Mouse (Mus musculus) fat pad, adult 2 months (tissue): ENCODE results near the gene Kmt5b.

ENCODE experiments used
- DNase-seq: peaks from one replicate; pipeline ENCODE4 v3.0.0-alpha.2; 2011; ENCODE audit warnings: low read depth, low spot score; ENCODE audit errors: extremely low read depth

Gene Kmt5b

GRCm38 (mm10) chr19:3767781-3768696, 818 bp downstream of the Kmt5b start:
- no peak for DNase-seq

- no peak for DNase-seq
Measured at GRCm38 (mm10) chr19:3768697-3769383, 1.6 kb downstream of the Kmt5b start.

- no peak for DNase-seq
Measured at GRCm38 (mm10) chr19:3769533-3769932, 2.3 kb downstream of the Kmt5b start.

GRCm38 (mm10) chr19:3774159-3774558, 6.9 kb downstream of the Kmt5b start:
- no peak for DNase-seq

GRCm38 (mm10) chr19:3778713-3779112, 11.5 kb downstream of the Kmt5b start:
- DNase-seq: no peak

- no peak for DNase-seq
Measured at GRCm38 (mm10) chr19:3790077-3790476, 22.9 kb downstream of the Kmt5b start.

GRCm38 (mm10) chr19:3805526-3805925, 38.3 kb downstream of the Kmt5b start:
- DNase-seq: no peak

GRCm38 (mm10) chr19:3810536-3811233, 43.5 kb downstream of the Kmt5b start:
- DNase-seq: no peak

GRCm38 (mm10) chr19:3814461-3814860, 47.2 kb downstream of the Kmt5b start:
- DNase-seq: no peak

- no peak for DNase-seq
Measured at GRCm38 (mm10) chr19:3815824-3816223, 48.6 kb downstream of the Kmt5b start.

- no peak for DNase-seq
Measured at GRCm38 (mm10) chr19:3819080-3819479, 51.9 kb downstream of the Kmt5b start.

- no peak for DNase-seq
Measured at GRCm38 (mm10) chr19:3819899-3820444, 52.8 kb downstream of the Kmt5b start.

GRCm38 (mm10) chr19:3825044-3825443, 57.8 kb downstream of the Kmt5b start:
- no peak for DNase-seq

GRCm38 (mm10) chr19:3829863-3830262, 62.6 kb downstream of the Kmt5b start:
- DNase-seq: no peak

- no peak for DNase-seq
Measured at GRCm38 (mm10) chr19:3831716-3832115, 64.5 kb downstream of the Kmt5b start.

GRCm38 (mm10) chr19:3832851-3833353, 65.7 kb downstream of the Kmt5b start:
- DNase-seq: no peak

- no peak for DNase-seq
Measured at GRCm38 (mm10) chr19:3834301-3834700, 67.1 kb downstream of the Kmt5b start.

- DNase-seq: no peak
Measured at GRCm38 (mm10) chr19:3836791-3837190, 69.6 kb downstream of the Kmt5b start.

GRCm38 (mm10) chr19:3838931-3839330, 71.7 kb downstream of the Kmt5b start:
- DNase-seq: no peak

- peak; percentile 55 for DNase-seq
Measured at GRCm38 (mm10) chr19:3839686-3840085, 72.5 kb downstream of the Kmt5b start.

GRCm38 (mm10) chr19:3840214-3840651, 73.0 kb downstream of the Kmt5b start:
- no peak for DNase-seq
